Mouse (Mus musculus): ENCODE data around the gene Rnh1. TPM values are rescaled to one million over a fixed set of nuclear protein-coding genes. Genes with fewer than 3 reads are reported as not detected.

The Rnh1 gene
- polyA plus RNA-seq (2012) = 1.5 and 14.6 TPM in 2 replicates

DNA sequence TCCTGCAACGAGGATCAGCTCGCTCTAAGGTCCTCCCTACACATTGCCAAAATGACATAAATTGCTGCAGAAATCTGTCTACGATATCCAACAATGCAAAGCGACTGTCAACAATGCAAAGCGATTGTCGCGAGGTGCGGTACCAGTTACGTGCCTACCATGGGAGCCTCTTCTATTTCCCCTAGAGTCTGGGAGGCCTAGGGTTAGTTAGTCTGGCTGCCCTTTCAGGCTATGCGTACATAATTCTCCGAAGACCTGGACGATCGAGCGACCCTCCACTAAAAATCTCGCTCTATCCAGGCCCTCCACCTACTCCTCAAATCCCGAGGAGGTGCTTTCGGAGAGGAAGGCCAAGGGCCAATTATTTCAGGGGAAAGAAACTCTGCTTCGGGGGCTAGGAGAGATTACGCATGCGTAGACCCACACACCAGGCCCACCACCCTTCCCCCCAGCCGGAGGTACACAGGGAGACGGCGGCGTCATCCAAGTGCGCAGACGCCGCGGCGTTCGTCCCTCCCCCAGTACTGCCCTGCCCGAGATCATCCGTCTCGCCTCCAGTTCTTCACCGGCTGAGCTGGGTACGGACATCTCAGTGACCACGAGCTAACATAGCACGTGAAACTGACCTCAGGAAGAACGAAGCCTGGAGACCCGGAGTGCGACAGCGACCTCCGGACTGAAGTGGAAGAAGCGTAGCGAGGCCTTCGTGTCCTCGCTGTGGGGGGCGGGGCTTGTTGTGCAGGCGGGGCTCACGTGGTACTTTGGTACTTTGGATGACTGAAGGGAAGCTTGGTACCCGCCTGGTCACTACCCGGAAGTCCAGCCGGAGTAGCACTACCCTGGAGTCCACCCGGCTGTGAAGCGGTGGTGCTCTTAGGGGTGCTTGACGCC is at the start of gene Rnh1:
Gene Rnh1 (minus strand): TSS at position 742 of the 891 bp plus-strand sequence.
- TF ChIP-seq GATA1 (IDR thresholded peaks at IDR 0.05; ENCODE audit: low read length) = no peak

DNA sequence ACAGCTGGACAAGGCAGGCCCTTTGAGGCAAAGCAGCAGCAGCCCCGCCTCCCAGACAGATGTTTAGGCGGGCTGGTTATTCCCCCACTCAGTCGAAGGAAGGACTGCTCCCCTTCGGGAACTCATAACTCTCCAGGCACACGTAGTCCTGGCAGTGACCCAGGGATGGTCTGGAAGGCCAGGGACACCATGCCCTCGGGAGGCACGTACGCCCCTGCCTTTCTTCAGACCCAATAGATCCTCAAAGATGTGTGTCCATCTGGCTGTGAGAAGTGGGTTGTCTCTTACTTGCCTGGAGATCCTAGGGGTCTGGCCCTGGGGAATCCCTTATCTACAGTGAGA is 49.4 kb upstream of the Rnh1 start:
- TF ChIP-seq GATA1 (IDR thresholded peaks at IDR 0.05; ENCODE audit: low read length) = no peak

DNA sequence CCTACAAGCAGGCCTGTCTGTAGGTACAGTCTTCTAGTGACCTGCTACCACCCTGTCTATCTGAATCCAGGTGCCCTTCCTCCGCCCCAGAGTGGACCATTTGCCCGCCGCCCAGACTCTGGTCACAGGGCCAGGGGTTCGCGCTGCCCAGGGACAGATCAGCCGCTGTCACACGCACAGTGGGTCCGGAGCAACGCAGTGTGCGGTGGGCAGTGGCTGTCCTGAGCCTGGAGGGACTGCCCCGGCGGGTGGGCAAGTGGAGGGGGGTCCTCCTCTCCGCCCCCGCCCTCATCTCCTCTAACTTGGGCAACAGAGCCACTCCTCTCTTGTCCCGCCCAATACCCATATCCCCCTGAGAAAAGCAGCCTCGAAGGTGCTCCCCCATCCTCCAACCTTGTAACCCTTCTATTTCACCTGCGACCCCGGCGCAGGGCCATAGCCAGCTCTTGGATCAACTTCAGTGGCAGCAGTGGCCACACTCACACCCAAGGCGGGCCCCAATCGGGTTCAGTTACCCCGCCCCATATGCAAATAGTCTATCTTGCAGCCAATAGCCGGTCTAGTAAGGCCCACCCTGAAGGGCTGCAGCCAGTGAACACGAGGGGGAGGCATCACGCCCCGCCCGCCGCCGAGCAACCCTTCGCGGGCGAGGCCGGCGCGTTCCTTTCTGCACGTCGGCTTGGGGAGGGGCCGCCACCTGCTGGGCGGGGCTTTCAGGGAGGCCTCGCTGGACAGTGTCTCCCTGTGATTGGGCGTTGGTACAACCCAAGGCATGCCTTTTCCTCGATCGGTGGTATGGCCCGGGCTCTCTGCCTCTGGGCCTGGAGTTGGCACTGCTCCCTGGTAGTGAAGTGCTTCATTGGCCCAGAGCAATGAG is 48.8 kb upstream of the Rnh1 start:
- no peak for TF ChIP-seq GATA1 (IDR thresholded peaks at IDR 0.05; ENCODE audit: low read length)

DNA sequence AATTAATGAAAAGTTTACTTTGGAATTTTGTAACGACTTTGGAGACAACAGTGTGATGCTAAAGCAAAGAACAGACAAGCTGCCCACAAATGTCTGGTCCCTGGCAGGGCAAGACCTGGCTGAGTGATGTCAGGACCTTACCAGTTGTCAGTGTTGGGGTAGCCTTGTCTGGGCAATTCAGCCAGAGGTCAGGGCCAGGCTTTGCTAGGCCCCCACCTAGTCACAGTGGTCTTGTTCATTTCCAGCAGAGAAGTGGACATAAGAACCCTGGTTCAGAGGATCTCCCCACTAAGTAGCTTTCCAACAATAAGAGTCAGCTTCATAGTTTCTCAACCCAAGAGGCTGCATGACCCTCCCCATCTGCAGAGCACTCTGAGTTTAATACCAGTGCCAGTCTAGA is 47.7 kb upstream of the Rnh1 start:
- no peak for TF ChIP-seq GATA1 (IDR thresholded peaks at IDR 0.05; ENCODE audit: low read length)

DNA sequence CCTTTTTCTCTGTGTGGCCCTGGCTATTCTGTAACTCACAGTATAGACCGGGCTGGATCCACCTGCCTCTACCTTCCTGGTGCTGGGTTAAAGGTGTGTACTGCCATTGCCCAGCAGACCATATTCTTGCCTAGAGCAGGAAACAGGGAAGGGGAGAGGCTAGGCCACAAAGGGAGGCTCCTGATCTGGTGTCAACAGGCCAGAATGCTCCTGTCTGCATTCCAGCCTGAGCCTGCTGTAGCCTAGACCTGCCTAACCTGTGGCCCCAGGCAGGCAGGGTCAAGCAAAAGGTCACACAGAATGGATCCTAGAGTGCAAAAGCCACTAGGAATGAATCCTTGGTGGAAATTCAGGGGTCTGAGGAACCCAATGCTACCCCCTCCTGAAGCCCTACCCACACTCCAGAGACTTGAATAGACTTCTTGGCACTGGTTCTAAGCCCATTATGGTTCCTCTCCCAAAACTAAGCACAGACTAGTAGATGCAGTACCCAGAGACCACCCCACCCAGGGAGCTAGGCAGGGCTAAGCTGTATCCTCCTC is 47.0 kb upstream of the Rnh1 start:
- no peak for TF ChIP-seq GATA1 (IDR thresholded peaks at IDR 0.05; ENCODE audit: low read length)

DNA sequence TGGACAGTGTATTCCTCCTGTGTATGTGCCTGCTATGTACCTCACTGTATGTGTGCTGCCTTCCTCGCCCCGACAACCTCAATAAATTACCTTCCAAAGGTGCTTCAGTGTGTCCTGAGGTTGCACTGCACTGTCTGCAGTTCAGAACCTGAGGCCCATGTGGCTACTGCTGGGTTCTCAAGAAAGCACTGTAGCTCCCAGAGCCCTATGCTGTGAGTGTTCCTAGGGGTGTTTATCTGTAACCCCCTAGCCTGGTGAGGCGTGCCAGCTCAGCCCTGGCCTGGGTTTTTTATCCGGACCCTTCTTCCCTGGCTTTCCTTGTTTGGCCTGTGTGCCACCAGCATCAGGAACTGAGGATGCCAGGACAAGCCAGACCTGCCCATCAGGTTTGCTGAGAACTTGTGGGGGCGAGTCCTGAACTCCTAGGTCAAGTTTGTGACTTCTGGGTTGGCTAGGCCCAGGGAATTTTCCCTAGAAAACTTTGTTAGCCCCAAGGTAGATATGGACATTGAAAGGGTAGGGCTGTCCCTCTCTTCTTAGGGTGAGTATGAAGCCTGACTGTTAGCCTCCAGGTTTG is 46.0 kb upstream of the Rnh1 start:
- no peak for TF ChIP-seq GATA1 (IDR thresholded peaks at IDR 0.05; ENCODE audit: low read length)

DNA sequence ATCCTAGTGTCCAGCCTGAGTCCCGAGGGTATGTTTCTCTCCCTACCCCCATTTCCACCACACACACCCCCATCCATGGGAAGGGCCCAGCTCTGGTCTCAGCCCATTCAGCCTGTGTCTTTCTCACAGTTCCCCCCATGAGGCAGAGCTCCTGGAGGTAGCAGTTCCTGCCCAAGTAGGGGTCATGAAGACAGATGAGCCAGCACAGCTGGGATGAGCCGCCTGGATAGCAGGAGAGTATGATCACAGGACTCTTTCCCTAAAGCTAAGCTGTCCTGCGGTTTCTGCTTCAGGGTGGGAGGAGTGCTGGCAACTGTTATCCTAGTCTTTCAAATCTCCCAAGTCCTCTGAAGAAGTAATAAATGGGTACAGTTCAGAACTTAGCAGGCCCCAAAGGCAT is 45.5 kb upstream of the Rnh1 start:
- TF ChIP-seq GATA1 (IDR thresholded peaks at IDR 0.05; ENCODE audit: low read length) = no peak

DNA sequence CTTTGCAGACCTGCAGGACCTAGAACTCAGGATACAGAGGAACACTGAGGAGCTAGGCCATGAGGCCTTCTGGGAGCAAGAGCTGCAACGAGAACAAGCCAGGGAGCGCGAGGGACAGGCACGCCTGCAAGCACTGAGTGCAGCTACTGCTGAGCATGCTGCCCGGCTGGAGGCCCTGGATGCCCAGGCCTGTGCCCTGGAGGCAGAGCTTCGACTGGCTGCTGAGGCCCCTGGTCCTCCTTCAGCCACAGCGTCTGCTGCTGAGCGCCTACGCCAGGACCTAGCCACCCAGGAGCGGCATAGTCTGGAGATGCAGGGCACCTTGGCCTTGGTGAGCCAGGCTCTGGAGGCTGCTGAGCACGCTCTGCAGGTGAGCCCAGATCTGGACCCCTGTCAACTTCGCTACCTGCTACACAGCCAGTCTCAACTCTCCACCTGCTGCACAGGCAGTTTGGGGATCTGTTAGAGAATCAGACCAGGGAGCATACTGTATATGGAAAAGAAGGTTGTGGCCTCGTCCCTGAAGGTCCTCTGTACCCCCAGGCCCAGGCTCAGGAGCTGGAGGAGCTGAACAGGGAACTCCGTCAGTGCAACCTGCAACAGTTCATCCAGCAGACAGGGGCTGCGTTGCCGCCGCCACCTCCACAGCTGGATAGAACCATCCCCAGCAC is 44.8 kb upstream of the Rnh1 start:
- no peak for TF ChIP-seq GATA1 (IDR thresholded peaks at IDR 0.05; ENCODE audit: low read length)

DNA sequence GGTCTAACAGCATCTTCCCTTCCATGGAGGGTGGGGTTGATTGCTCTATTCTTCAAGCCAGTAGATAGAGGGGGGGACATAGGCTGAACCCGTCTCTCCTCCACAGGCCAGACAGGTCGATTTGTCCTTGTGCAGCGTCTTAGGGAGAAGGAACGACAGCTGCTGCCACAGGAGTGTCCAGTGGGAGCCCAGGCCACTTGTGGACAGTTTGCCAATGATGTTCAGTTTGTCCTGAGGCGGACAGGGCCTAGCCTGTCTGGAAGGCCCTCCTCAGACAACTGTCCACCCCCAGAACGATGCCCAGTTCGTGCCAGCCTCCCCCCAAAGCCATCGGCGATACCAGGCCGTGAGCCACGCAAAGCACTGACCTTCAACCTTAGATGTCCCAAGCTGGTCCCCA is 44.2 kb upstream of the Rnh1 start:
- TF ChIP-seq GATA1 (IDR thresholded peaks at IDR 0.05; ENCODE audit: low read length) = no peak

DNA sequence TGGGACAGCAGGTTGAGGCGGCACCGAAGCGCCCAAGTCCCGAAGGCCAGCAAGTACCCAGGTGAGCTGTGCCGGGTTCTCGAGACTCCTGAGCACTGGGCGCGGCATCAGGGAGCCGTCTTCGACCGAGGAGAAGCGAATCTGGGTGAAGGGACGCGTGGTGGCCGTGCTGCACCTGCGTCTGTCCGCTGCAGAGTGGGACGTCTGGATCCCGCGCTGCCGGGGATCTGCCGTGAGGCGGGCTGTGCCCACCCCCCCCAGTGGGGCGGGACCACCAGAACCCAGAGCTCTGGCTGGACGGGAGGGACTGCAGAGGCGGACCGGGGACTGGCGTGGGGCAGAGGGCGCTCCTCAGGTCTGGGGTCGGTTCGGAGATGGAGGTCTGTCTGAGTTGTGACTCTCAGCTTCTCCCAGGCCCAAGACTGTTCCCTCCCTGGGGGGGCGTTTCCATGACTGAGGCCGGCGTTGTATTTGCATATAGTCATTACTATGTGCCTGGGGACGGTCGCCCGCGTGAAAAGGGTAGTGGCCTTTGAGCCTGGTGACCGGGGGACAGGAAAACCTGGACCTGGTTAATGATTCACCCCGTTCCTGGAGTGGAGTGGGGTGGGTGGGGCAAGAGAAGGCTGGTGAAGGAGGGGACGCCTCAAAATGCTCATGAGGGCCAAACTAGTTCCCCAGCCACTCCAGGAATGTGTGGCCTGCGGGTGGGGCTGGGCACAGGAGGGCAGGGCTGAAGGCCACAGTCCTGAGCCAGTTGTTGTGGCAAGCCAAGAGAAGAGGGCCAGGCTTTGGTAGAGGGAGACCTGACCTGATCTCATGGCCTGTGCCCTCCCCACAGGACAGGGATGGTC is 43.5 kb upstream of the Rnh1 start:
- no peak for TF ChIP-seq GATA1 (IDR thresholded peaks at IDR 0.05; ENCODE audit: low read length)

DNA sequence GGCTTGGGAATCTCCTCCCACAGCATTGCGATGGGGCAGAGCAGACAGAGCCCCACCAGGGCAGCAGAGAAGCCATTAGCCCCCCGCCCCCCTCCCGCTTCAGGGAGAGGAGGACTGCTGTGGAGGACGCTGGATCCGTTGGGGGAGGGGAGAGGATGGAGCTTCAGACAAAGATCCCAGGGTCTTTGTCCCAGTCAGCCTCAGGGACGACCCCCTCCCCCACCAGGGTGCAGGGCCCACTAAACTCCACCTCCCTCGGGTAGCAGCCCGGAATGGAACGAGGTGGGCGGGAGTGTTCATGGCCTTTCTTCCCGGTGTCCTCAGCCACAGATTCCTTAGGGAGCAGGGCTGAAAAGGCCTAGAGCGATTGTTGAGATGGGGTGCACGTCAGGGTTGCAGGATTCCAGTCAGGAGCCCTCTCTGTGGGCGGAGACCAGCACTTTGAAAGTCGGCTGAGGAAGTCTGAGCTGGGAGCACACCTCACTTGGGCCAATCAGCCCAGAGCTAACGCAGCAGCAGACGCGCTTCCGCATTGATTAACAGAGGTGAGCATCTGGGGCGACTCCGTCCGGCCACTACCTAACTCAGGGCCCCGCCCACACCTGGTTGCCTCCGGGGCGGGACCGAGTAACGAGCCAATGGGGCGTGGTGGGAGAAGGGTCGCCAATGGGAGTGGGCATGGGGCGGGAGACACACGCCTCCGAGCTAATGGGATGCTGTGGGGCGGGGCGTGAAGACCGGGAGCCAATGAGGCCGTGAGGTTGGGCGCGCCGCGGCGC is 42.6 kb upstream of the Rnh1 start, which contains the start of gene Rassf7:
Gene Rassf7 (plus strand): TSS at position 760 of the 779 bp plus-strand sequence.
- TF ChIP-seq GATA1 (IDR thresholded peaks at IDR 0.05; ENCODE audit: low read length) = no peak

DNA sequence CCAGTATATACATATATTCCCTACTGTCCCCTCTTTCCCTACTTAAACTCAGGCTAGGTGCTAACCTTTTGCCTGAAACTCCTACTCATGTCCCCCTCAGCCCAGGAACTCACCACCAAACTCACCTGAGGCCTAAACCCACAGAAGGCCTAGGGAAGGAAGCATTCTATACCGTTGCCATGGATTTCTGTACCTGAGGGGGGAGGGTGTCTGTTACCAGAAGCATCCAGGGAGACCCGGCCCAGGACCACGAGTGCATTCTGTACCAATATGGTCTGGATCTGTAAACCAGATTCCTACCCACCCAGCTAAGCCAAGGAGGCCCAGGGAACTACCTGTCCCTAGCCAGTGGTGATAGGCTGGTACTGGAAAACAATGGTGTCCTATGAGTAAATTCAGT is 41.7 kb upstream of the Rnh1 start:
- TF ChIP-seq GATA1 (IDR thresholded peaks at IDR 0.05; ENCODE audit: low read length) = no peak

DNA sequence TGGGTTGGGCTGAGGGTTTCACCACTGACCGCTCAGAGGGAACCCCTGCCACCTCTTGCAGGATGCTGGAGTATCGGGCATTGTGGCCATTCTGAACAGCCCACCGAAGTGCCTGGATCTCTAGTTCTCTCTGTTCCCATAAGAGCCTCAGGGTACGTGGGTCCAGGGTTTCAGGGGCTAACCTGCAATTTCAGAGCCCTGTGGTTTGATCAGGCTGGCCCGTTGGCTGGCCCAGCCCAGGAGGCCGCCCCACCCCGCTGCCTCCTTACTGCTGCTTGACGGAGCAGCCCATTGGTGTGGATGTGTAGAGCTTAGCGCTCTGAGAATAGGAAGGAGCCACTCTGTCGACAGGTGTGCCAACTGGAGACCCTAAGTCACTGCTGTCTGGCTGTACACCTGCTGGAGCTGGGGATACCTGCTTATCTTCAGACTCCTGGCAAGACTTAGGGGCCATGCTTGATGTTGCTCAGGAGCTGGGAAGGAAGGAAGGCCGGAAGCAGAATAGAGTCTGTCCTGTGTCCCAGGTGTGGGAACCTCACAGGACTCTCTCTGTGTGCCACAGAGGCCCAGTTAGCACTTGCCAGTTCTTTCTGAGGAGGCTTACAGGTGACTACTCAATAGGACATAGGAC is 41.1 kb upstream of the Rnh1 start, which contains the start of gene Lmntd2:
Gene Lmntd2 (minus strand): TSS at position 476 of the 631 bp plus-strand sequence.
- TF ChIP-seq GATA1 (IDR thresholded peaks at IDR 0.05; ENCODE audit: low read length) = no peak
